Mouse (Mus musculus): Measurements from ENCODE around the gene Zbtb16. TPM values are rescaled to one million over a fixed set of nuclear protein-coding genes. Genes with fewer than 3 reads are reported as not detected.

Zbtb16 gene
- 0.37 TPM for polyA plus RNA-seq (2017; shearing (Covaris generic))

DNA sequence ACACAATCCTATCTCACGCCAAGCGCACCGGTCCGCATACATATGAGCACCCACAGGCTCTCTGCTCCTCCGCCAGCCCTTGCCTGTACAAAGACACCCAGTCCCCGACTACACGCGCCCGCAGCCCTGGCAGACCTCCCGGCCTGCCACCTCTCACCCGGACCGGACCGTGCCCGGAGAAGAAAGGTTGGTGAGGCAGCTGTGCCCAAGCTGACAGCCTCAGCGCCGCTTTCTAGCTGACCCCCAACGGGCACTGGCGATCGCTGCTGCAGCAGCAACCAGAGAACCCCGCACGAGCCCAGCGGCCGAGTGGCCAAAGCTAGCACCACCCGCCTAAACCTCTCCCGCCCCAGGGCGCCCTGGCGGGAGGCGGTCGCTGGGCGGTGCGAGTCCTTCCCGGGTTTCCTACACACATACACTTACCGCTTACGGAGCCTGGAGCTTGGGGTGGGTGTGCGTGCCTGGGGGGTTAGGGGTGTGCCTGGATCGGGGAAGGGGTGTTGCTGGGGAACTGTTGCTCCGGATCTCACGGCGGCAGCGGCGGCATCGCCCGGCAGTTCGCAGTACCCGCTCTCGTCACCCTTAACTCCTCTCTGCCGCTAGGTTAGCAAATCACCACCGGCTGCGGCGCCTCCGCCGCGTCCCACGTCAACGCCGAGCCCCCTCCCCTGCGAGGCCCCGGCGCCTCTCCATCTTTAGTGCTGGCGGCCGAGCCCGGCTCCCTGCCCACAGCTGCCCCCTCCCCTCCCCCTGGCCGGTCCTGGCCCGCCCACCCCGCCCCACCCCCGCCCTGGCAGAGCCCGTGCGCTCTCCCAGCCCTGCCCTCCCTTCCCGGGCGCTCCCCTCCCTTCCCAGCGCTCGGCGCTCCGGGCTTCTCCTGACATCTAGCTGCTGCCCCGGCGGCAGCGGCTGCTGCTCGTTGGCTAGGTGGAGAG, at the start of gene Zbtb16:
Zbtb16 (minus strand) TSS at position 592 of the 935 bp plus-strand sequence.

DNA sequence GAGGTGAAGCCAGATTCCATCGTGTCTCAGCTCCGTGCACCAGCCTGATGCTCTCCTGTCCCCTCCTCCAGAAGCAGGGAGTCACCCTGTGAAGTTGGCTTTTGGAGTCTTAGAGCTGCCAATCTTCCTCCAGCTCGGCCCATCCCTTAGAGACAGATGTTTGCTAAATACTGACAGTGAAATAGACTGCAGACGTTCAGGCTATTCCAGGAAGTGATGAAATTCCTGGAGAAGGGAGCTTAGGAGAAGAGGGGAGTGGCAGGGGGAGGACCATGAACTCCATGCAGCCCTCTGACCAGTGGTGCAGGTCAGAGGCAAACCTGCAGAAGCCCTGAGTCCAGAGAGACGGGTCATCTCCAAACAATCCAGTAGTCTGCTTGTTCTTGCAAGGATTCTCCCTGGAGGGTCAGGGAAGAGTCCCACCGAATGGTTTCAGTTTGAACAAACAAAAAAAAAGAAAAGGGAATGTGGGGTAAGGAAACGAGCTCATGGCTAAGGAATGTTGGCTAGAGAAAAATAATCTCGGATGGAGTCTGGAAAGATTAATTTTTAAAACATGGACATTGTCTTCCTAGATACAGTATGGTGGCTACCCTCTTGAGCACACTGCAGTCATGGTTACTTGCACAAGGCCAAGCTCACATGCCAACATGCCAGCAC, 231.0 kb downstream of the Zbtb16 start, which contains the start of gene Nnmt:
Nnmt (minus strand) TSS at position 215 of the 660 bp plus-strand sequence.

Other genes with a start within 250 kb of the Zbtb16 start
- not detected for gene Nnmt, start 231.1 kb downstream of the Zbtb16 start, polyA plus RNA-seq (2017; shearing (Covaris generic))
- gene Htr3a, start 74.9 kb upstream of the Zbtb16 start, polyA plus RNA-seq (2017; shearing (Covaris generic)), result not detected
- not detected for gene Htr3b, start 128.8 kb upstream of the Zbtb16 start, polyA plus RNA-seq (2017; shearing (Covaris generic))
- 9.0 TPM for gene Usp28, start 149.2 kb upstream of the Zbtb16 start, polyA plus RNA-seq (2017; shearing (Covaris generic))
- gene Zw10, start 219.4 kb upstream of the Zbtb16 start, polyA plus RNA-seq (2017; shearing (Covaris generic)), result 38.0 TPM
- not detected for gene Tmprss5, start 245.0 kb upstream of the Zbtb16 start, polyA plus RNA-seq (2017; shearing (Covaris generic))

All from effector memory CD4-positive, alpha-beta T cell, adult 7 months (primary cell).